Mouse (Mus musculus) forebrain, embryonic 15.5 days (tissue): Measurements from ENCODE around the gene Qrfp. TPM values are rescaled to one million over a fixed set of nuclear protein-coding genes. Genes with fewer than 3 reads are reported as not detected.
A peak's percentile ranks its signal among the peaks of the same experiment; 100 is the strongest.

ENCODE experiments used
- ATAC-seq: fragments of 200-750 bp; cut with Nextera tagmentation; replicated peaks from 2 replicates; pipeline ENCODE4 v1.8.0; 2017; ENCODE audit warnings: mild to moderate bottlenecking, moderate TSS enrichment, moderate library complexity
- H3K27ac ChIP-seq: fragments of 300-500 bp; sonication (generic); replicated peaks from 2 replicates; pipeline ENCODE4 v1.5.1; 2015; ENCODE audit warnings: mild to moderate bottlenecking, inconsistent platforms
- H3K27me3 ChIP-seq: fragments of 300-500 bp; sonication (generic); 2 replicates; pipeline ENCODE4 v1.6.1; 2015; ENCODE audit warnings: inconsistent platforms
- H3K36me3 ChIP-seq: fragments of 300-500 bp; sonication (generic); 2 replicates; pipeline ENCODE4 v1.6.1; 2015; ENCODE audit warnings: mild to moderate bottlenecking, inconsistent platforms
- H3K4me1 ChIP-seq: fragments of 300-500 bp; sonication (generic); 2 replicates; pipeline ENCODE4 v1.6.1; 2015; ENCODE audit warnings: inconsistent platforms
- H3K4me2 ChIP-seq: fragments of 300-500 bp; sonication (generic); replicated peaks from 2 replicates; pipeline ENCODE4 v1.6.1; 2015; ENCODE audit warnings: mild to moderate bottlenecking, inconsistent platforms
- H3K4me3 ChIP-seq: fragments of 300-500 bp; sonication (generic); 2 replicates; pipeline ENCODE4 v1.5.1; 2015; ENCODE audit warnings: mild to moderate bottlenecking, inconsistent platforms
- H3K9ac ChIP-seq: fragments of 300-500 bp; sonication (generic); replicated peaks from 2 replicates; pipeline ENCODE4 v1.6.1; 2015; ENCODE audit warnings: mild to moderate bottlenecking, inconsistent platforms
- H3K9me3 ChIP-seq: fragments of 300-500 bp; sonication (generic); 2 replicates; pipeline ENCODE4 v1.6.1; 2016; ENCODE audit warnings: inconsistent platforms
- WGBS: fragments of 180-500 bp; shearing (Covaris S2); methylation state at CpG from one replicate; pipeline ENCODE4 v1.1.7; 2015; ENCODE audit warnings: mixed read lengths; 5-methylcytosine and 5-hydroxymethylcytosine counted together
- polyA plus RNA-seq: library from polyadenylated mRNA; unstranded; fragments of >200 nt; fragmentation: Nextera tagmentation; extraction: Ambion mirVana; gene quantifications from 2 replicates; pipeline ENCODE4 v1.2.1, GENCODE M21; 2015

The Qrfp gene
- polyA plus RNA-seq, 1 experiment from 2014 or later = 0.20 TPM

- H3K36me3 ChIP-seq = no peaks in the 10 kb centered on the region
- no peaks in the 10 kb centered on the region for H3K4me1 ChIP-seq
- H3K4me3 ChIP-seq = no peak overlapping the region
- no peaks in the 10 kb centered on the region for H3K9me3 ChIP-seq
- H3K27me3 ChIP-seq = no peaks in the 10 kb centered on the region; the same call in 1 of the 2 replicates
- H3K27ac ChIP-seq = no peak overlapping the region
- no peak for ATAC-seq
- no peak overlapping the region for H3K9ac ChIP-seq
- 59% methylated on average over 10 of the region's 10 CpGs for WGBS
- H3K4me2 ChIP-seq = no peak overlapping the region
Observed at GRCm38 (mm10) chr2:31836091-31836490, 25.7 kb upstream of the Qrfp start.

DNA sequence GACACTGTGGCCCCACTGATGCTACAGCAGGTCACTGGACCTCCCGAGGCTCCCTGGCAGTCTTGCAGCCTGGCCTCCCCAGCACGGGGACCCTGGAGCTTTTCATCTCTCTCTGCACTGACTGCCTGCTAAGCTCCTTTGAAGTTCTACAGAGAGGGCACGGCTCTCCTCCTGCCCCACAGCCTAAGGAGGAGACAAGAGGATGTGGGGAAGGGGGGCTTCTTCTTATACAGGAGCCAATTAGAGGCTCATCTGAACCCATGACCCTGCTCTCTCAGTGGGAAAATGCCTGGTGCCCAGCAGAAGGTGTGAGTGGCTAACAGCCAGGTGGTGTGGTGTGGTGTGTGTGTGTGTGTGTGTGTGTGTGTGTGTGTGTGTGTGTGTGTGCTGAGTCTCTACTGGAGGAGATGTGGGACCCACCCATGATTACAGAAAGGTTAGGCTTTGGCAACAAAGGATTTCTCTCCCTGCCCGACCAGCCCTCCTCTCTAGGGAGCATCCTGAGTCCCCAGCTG, 18.0 kb upstream of the Qrfp start:
- no peak overlapping the region for H3K9ac ChIP-seq
- 1% methylated on average over 4 of the region's 4 CpGs for WGBS
- H3K4me3 ChIP-seq = no peak overlapping the region
- H3K27ac ChIP-seq = peak overlapping the region; percentile 67
- no peaks in the 10 kb centered on the region for H3K27me3 ChIP-seq
- H3K36me3 ChIP-seq = no peaks in the 10 kb centered on the region
- H3K4me2 ChIP-seq = peak overlapping the region; percentile 8
- ATAC-seq = peak; percentile 38
- peaks cover 51% of the 10 kb centered on the region for H3K4me1 ChIP-seq
- H3K9me3 ChIP-seq = no peaks in the 10 kb centered on the region

GRCm38 (mm10) chr2:31827877-31828276, 17.5 kb upstream of the Qrfp start:
- Histone ChIP-seq H3K9ac (no peak overlapping the region), H3K4me3 (no peak overlapping the region), H3K4me2 (peak overlapping the region; percentile 8), H3K27ac (peak overlapping the region; percentile 67), H3K27me3 (no peaks in the 10 kb centered on the region), H3K4me1 (peaks cover 56% of the 10 kb centered on the region), H3K36me3 (no peaks in the 10 kb centered on the region), H3K9me3 (no peaks in the 10 kb centered on the region)
- 10% methylated on average over 7 of the region's 7 CpGs for WGBS
- peak; percentile 72 for ATAC-seq

GRCm38 (mm10) chr2:31826094-31827085, 16.0 kb upstream of the Qrfp start:
- Histone ChIP-seq H3K27me3 (no peaks in the 10 kb centered on the region), H3K9ac (no peak overlapping the region), H3K4me3 (no peak overlapping the region), H3K27ac (no peak overlapping the region), H3K9me3 (no peaks in the 10 kb centered on the region), H3K36me3 (no peaks in the 10 kb centered on the region), H3K4me2 (no peak overlapping the region), H3K4me1 (peaks cover 63% of the 10 kb centered on the region)
- 79% methylated on average over 14 of the region's 14 CpGs for WGBS
- no peak for ATAC-seq

- H3K27ac ChIP-seq = no peak overlapping the region
- no peak for ATAC-seq
- WGBS = 74% methylated on average over 16 of the region's 16 CpGs
Observed at GRCm38 (mm10) chr2:31825469-31825911, 15.1 kb upstream of the Qrfp start.

DNA sequence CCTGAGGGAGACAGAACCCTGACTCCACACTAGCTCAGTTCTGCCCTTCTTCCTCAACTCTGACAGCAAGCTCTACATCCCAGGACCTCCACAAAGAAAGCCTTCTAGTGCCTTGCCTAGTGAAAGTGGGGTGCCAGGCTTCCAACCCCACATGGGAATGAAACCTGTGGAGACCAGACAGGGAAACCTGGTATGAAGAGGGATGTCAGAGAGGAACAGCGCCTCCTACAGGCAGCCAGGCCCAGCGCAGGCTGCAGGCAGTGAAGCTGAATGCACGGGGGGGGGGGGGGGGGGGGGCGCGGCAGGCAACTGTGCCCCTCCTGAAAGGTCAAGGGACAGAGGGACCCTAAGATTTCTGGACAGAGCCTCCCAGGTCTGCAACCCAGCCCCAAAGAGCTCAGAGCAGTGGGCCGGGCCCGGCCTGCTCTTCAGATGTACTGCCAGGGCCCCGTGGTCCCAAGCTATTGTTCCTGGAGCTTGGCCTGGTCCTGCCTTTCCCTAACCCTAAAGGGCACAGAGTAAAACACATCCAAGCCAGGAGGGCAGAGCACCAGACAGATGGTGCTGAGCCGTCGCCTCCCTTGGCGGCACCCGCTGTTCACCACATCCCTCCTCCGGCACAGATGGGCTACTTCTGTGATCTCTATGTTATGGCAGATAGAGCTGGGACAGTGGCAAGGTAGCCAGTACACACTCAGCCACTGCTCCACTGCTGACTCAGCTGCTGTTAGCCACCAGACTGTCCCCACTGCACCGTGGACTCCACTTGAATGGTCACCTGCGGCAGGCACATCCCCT, 13.8 kb upstream of the Qrfp start:
- Histone ChIP-seq H3K36me3 (no peaks in the 10 kb centered on the region), H3K27me3 (no peaks in the 10 kb centered on the region), H3K4me2 (no peak overlapping the region), H3K4me1 (peaks cover 63% of the 10 kb centered on the region), H3K9ac (no peak overlapping the region), H3K4me3 (no peak overlapping the region), H3K9me3 (no peaks in the 10 kb centered on the region), H3K27ac (peak overlapping the region; percentile 31; the same call in 1 of the 2 replicates)
- WGBS = 59% methylated on average over 11 of the region's 15 CpGs
- ATAC-seq = no peak

More at GRCm38 (mm10) chr2:31825469-31825911, 15.1 kb upstream of the Qrfp start:
- H3K9me3 ChIP-seq = no peaks in the 10 kb centered on the region
- peaks cover 63% of the 10 kb centered on the region for H3K4me1 ChIP-seq
- H3K36me3 ChIP-seq = no peaks in the 10 kb centered on the region
- no peak overlapping the region for H3K4me2 ChIP-seq
- no peak overlapping the region for H3K9ac ChIP-seq
- no peaks in the 10 kb centered on the region for H3K27me3 ChIP-seq
- no peak overlapping the region for H3K4me3 ChIP-seq

GRCm38 (mm10) chr2:31822524-31823371, 12.4 kb upstream of the Qrfp start:
- peak; percentile 56 for ATAC-seq

DNA sequence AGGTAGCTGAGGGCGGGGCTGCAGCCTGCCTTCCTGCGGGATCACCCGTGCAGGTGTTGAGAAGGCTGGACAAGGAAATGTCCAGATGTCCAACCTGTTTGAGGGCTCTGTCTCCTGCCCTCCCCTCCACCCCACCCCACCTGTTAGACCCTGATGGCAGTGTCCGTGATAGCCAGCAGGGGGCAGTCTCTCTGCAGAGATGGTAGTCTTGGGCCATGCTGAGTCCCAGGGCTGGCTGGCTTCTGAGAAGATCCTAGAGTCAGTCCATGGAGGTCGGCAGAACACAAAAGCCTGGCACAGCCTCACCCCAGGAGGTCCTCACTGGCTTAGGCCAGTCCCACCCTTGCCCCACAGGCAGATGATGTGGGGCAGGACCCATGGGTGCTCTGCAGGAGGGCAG, 5.0 kb upstream of the Qrfp start:
- Histone ChIP-seq H3K4me1 (peaks cover 3% of the 10 kb centered on the region), H3K4me3 (no peak overlapping the region), H3K9ac (no peak overlapping the region), H3K4me2 (no peak overlapping the region), H3K27ac (no peak overlapping the region), H3K27me3 (no peaks in the 10 kb centered on the region), H3K36me3 (no peaks in the 10 kb centered on the region), H3K9me3 (no peaks in the 10 kb centered on the region)
- ATAC-seq = no peak
- 32% methylated on average over 5 of the region's 5 CpGs for WGBS

More at GRCm38 (mm10) chr2:31822524-31823371, 12.4 kb upstream of the Qrfp start:
- H3K9me3 ChIP-seq = no peaks in the 10 kb centered on the region
- H3K4me1 ChIP-seq = peaks cover 53% of the 10 kb centered on the region
- peak overlapping the region; percentile 53 for H3K4me2 ChIP-seq
- peak overlapping the region; percentile 28 for H3K9ac ChIP-seq
- no peaks in the 10 kb centered on the region for H3K36me3 ChIP-seq
- H3K27ac ChIP-seq = peak overlapping the region; percentile 31
- peak overlapping the region; percentile 26 for H3K4me3 ChIP-seq
- H3K27me3 ChIP-seq = no peaks in the 10 kb centered on the region
- WGBS = 5% methylated on average over 39 of the region's 39 CpGs

- no peak overlapping the region for H3K9ac ChIP-seq
- no peak for ATAC-seq
- H3K4me3 ChIP-seq = no peak overlapping the region
- no peak overlapping the region for H3K4me2 ChIP-seq
- H3K36me3 ChIP-seq = no peaks in the 10 kb centered on the region
- H3K27ac ChIP-seq = no peak overlapping the region
- no peaks in the 10 kb centered on the region for H3K27me3 ChIP-seq
- H3K9me3 ChIP-seq = no peaks in the 10 kb centered on the region
- WGBS = 69% methylated on average over 7 of the region's 7 CpGs
- peaks cover 9% of the 10 kb centered on the region for H3K4me1 ChIP-seq
Observed at GRCm38 (mm10) chr2:31814699-31815098, 4.3 kb upstream of the Qrfp start.

GRCm38 (mm10) chr2:31813641-31814040, 3.3 kb upstream of the Qrfp start:
- Histone ChIP-seq H3K9ac (no peak overlapping the region), H3K36me3 (no peaks in the 10 kb centered on the region), H3K9me3 (no peaks in the 10 kb centered on the region), H3K4me3 (no peak overlapping the region), H3K4me1 (peaks cover 19% of the 10 kb centered on the region), H3K27ac (no peak overlapping the region), H3K27me3 (no peaks in the 10 kb centered on the region), H3K4me2 (no peak overlapping the region)
- 87% methylated on average over 4 of the region's 4 CpGs for WGBS
- no peak for ATAC-seq
